Mouse (Mus musculus) MEL (cell line): Measurements from ENCODE around the gene Tomm22.

Experiments used
- CHD1 ChIP-seq: IDR thresholded peaks from 2 replicates; pipeline ENCODE4 v1.6.1; 2012; ENCODE audit warnings: low read depth, mild to moderate bottlenecking, inconsistent platforms, low read length, improper control_type of control experiment
- CTCF ChIP-seq, 3 experiments: IDR thresholded peaks in 2 of 3; conservative IDR thresholded peaks in 1 of 3; 2 replicates each; pipeline ENCODE4 v1.5.1; 2011 to 2012; ENCODE audit warnings: low read length in 3 of 3, low read depth in 2 of 3, mild to moderate bottlenecking in 2 of 3, improper control_type of control experiment in 1 of 3, inconsistent platforms in 1 of 3, mixed read lengths in 1 of 3, moderate library complexity in 1 of 3; ENCODE audit not compliant: control insufficient read depth in 1 of 3, insufficient read depth in 1 of 3, poor library complexity in 1 of 3, severe bottlenecking in 1 of 3
- EP300 ChIP-seq, 2 experiments: IDR thresholded peaks; 2 replicates each; pipeline ENCODE4 v1.6.1; 2011; ENCODE audit warnings: improper control_type of control experiment in 2 of 2, low read length in 2 of 2, low read depth in 1 of 2, mild to moderate bottlenecking in 1 of 2
- GATA1 ChIP-seq: IDR thresholded peaks from 2 replicates; pipeline ENCODE4 v1.6.1; 2011; ENCODE audit warnings: low read depth, low read length, improper control_type of control experiment
- MAZ ChIP-seq: IDR thresholded peaks from 2 replicates; pipeline ENCODE4 v1.6.1; 2012; ENCODE audit warnings: low read depth, mild to moderate bottlenecking, inconsistent platforms, low read length, improper control_type of control experiment
- NELFE ChIP-seq: IDR thresholded peaks from 2 replicates; pipeline ENCODE4 v1.6.1; 2011; ENCODE audit warnings: low read depth, low read length, improper control_type of control experiment
- TAL1 ChIP-seq: IDR thresholded peaks from 2 replicates; pipeline ENCODE4 v1.6.1; 2012; ENCODE audit warnings: mild to moderate bottlenecking, inconsistent platforms, low read length, moderate library complexity, mixed read lengths
- TBP ChIP-seq: IDR thresholded peaks from 2 replicates; pipeline ENCODE4 v1.8.0; 2011; ENCODE audit warnings: low read depth, low read length, improper control_type of control experiment
- TCF12 ChIP-seq: IDR thresholded peaks from 2 replicates; pipeline ENCODE4 v1.6.1; 2014; ENCODE audit warnings: low read depth, mild to moderate bottlenecking, inconsistent platforms, low read length, improper control_type of control experiment, moderate library complexity

DNA sequence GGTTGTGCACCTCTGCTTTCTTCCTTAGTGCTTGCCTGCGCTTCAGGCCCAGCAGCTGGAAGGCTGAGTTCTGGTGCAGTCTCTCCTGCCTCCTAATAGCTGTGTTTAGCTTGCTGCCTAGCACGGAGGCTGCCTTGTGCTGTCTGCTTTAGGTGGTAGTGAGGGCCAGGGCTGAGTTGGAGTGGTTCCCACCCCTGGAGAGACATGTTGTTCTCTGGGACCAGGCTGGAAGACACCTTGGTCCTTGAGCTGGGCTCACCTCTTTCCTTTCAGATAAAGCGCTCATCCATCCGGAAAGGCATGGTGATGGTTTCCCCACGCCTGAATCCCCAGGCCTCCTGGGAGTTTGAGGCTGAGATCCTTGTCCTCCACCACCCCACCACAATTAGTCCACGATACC is 46.0 kb downstream of the Tomm22 start:
- no peak for TF ChIP-seq CHD1
- TF ChIP-seq CTCF (IDR thresholded peaks at IDR 0.05 in 2 of 3, conservative IDR thresholded peaks at IDR 0.05 in 1 of 3; ENCODE audit: control insufficient read depth in 1 of 3, insufficient read depth in 1 of 3, low read depth in 2 of 3, low read length in 3 of 3, poor library complexity in 1 of 3, severe bottlenecking in 1 of 3), result no peak
- TF ChIP-seq EP300 (IDR thresholded peaks at IDR 0.05; ENCODE audit: low read depth in 1 of 2, low read length in 2 of 2), result no peak
- no peak for TF ChIP-seq TBP
- TF ChIP-seq TAL1, result no peak
- no peak for TF ChIP-seq TCF12
- TF ChIP-seq GATA1, result no peak
- no peak for TF ChIP-seq NELFE
- TF ChIP-seq MAZ, result no peak
